Mouse (Mus musculus) G1E (cell line): Measurements from ENCODE around the gene Ctse. TPM values are rescaled to one million over a fixed set of nuclear protein-coding genes. Genes with fewer than 3 reads are reported as not detected.

Experiments
- ATAC-seq: 2 replicates; pipeline ENCODE4 v1.8.0; 2016; ENCODE audit warnings: mild to moderate bottlenecking; ENCODE audit not compliant: insufficient number of reproducible peaks, poor library complexity, low FRiP score, severe bottlenecking; ENCODE audit errors: extremely low read depth
- DNase-seq: peaks from one replicate; pipeline ENCODE4 v3.0.0; 2012; ENCODE audit warnings: low spot score
- H3K27me3 ChIP-seq: 2 replicates; pipeline ENCODE4 v1.6.1; 2012; ENCODE audit warnings: mild to moderate bottlenecking, low read length, inconsistent platforms; ENCODE audit not compliant: insufficient read depth
- H3K36me3 ChIP-seq: replicated peaks from 2 replicates; pipeline ENCODE3; 2012; ENCODE audit warnings: mild to moderate bottlenecking, inconsistent platforms
- H3K4me1 ChIP-seq: 2 replicates; pipeline ENCODE4 v1.6.1; 2012; ENCODE audit warnings: low read depth, low read length, inconsistent platforms, mixed read lengths; ENCODE audit not compliant: insufficient read depth
- H3K4me3 ChIP-seq: 2 replicates; pipeline ENCODE4 v1.5.1; 2012; ENCODE audit warnings: low read depth, mild to moderate bottlenecking, inconsistent platforms, low read length, moderate library complexity, mixed read lengths
- H3K9me3 ChIP-seq: replicated peaks from 2 replicates; pipeline ENCODE4 v1.6.1; 2012; ENCODE audit warnings: inconsistent platforms
- CTCF ChIP-seq: IDR thresholded peaks from 2 replicates; pipeline ENCODE4 v1.5.1; 2012; ENCODE audit warnings: low read depth, low read length, inconsistent platforms, mixed read lengths
- GATA1 ChIP-seq: IDR thresholded peaks from 2 replicates; pipeline ENCODE4 v1.6.1; 2012; ENCODE audit warnings: borderline replicate concordance, low read length, inconsistent platforms, mixed read lengths
- GATA2 ChIP-seq: IDR thresholded peaks from 2 replicates; pipeline ENCODE4 v1.6.1; 2012; ENCODE audit warnings: low read depth, low read length, inconsistent platforms, borderline replicate concordance
- POLR2AphosphoS5 ChIP-seq: IDR thresholded peaks from 2 replicates; pipeline ENCODE4 v1.6.1; 2012; ENCODE audit warnings: low read depth, low read length, inconsistent platforms; ENCODE audit not compliant: insufficient replicate concordance
- TAL1 ChIP-seq: conservative IDR thresholded peaks from 2 replicates; pipeline ENCODE4 v1.6.1; 2012; ENCODE audit warnings: low read depth, low read length, inconsistent platforms, mixed read lengths
- polyA plus RNA-seq: library from polyadenylated mRNA; stranded (reverse); fragments of >175 nt; gene quantifications from 2 replicates; pipeline ENCODE4 v1.2.3, GENCODE M21; 2012
- total RNA-seq, 2 experiments: library from RNA; stranded (forward) in 1 of 2; stranded (reverse) in 1 of 2; fragments of 200-1000 nt in 1 of 2; fragments of >200 nt in 1 of 2; fragmentation: Nextera tagmentation in 1 of 2; gene quantifications; 2 replicates each; pipeline ENCODE4 v1.2.3; 2014 to 2017

Gene Ctse
- total and polyA plus RNA-seq, 3 experiments, result 246 to 2,087 (median 482) TPM

DNA sequence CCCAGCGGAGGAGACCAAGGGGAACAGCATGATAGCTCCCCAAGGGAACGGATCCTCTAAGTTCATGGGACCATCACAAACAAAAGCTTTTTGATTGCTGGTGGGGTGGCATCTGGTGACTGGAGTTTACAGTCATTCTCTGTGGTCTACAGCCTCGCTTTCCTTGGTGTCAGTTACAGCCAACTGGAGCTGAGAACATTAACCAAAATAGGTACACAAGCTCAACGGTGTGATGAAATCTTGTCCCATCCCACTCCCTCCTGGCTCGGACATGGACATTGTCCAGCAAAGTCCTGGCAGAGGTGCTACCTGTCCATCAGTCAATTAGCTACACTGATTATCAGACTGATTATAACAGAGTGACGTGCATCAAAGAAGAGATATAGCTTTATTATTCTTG, 23.5 kb upstream of the Ctse start:
- peaks cover 3% of the 10 kb centered on the region; the same call in 1 of the 2 replicates for H3K9me3 ChIP-seq
- H3K27me3 ChIP-seq, result peaks cover under 1% of the 10 kb centered on the region
- no peak overlapping the region for H3K4me3 ChIP-seq
- ATAC-seq (no peak), DNase-seq (no peak)
- H3K36me3 ChIP-seq, result no peaks in the 10 kb centered on the region
- peaks cover 68% of the 10 kb centered on the region for H3K4me1 ChIP-seq
- TF ChIP-seq GATA1 (no peak), POLR2AphosphoS5 (no peak), CTCF (no peak), TAL1 (no peak), GATA2 (no peak)

DNA sequence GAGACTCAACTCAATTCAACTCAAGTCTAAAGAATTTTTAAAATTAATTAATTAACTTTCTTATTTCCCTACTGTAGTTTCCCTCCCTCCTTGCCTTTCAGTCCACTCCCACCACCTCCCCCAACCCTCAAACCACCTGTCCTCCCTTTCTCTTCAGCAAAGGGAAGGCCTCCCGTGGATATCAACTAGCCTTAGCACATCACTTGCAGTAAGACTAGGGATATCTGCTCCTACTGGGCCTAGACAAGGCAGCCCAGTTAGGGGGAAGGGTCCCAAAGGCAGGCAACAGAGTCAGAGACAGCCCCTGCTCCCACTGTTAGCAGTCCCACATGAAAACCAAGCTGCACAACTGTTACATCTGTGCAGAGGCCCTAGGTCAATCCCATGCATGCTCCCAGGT, 22.0 kb upstream of the Ctse start:
- TF ChIP-seq CTCF (no peak), GATA2 (no peak), GATA1 (no peak), POLR2AphosphoS5 (no peak), TAL1 (no peak)
- peaks cover 77% of the 10 kb centered on the region for H3K4me1 ChIP-seq
- H3K4me3 ChIP-seq, result peak overlapping the region; percentile 39; the same call in 1 of the 2 replicates
- no peaks in the 10 kb centered on the region; the same call in 1 of the 2 replicates for H3K27me3 ChIP-seq
- H3K36me3 ChIP-seq, result no peaks in the 10 kb centered on the region
- DNase-seq (no peak), ATAC-seq (no peak)
- H3K9me3 ChIP-seq, result peaks cover 3% of the 10 kb centered on the region; the same call in 1 of the 2 replicates

DNA sequence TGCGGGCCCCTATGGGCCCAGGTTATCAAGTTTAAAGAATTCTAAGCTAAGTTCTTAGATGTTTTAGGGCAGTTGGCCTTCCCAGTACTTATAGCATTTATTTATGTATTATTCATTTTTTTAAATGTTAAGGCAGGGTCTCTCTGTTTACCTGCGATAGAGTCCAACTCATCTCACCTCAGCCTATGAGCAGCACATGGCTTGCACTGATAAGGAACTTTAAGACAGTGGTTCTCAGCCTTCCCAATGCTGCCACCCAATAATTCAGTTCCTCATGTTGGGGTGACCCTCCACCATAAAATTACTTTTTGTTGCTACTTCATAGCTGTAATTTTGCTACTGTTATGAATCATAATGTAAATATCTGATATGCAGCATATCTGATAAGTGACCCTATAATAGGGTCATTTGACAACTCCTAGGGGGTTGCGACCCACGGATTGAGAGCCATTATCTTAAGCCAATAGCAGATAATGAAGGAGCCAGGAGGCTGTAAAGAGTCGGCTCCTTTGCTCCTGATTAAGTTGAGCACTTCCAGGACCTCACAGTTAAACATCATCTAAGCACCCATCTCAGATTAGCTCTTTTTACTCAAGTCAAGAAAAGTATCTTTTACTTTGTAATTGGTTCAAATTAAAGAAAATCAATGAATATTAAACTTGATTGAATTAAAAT, 21.4 kb upstream of the Ctse start:
- peaks cover 3% of the 10 kb centered on the region; the same call in 1 of the 2 replicates for H3K9me3 ChIP-seq
- DNase-seq (peak; percentile 59), ATAC-seq (peak; percentile 93)
- TF ChIP-seq GATA1 (no peak), TAL1 (peak; percentile 93), GATA2 (no peak), POLR2AphosphoS5 (no peak), CTCF (no peak)
- peak overlapping the region; percentile 39; the same call in 1 of the 2 replicates for H3K4me3 ChIP-seq
- H3K27me3 ChIP-seq, result no peaks in the 10 kb centered on the region
- peaks cover 79% of the 10 kb centered on the region for H3K4me1 ChIP-seq
- no peaks in the 10 kb centered on the region for H3K36me3 ChIP-seq

DNA sequence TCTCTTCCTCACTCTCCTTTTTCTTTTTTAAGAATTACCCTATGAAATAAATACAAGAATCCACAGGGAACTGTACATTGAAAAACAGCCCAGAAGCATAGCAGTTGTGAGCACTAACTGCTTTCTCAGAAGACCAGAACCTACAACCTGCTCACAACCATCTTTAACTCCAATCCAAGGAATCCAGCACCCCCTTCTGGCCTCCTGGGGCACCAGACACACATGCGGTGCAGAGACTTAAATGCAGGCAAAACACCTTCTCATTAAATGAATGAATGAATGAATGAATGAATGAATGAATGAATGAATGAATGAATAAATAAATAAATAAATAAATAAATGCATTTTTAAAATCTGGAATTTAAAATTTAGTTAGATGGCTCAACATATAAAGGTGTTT, 19.5 kb upstream of the Ctse start:
- peaks cover 3% of the 10 kb centered on the region; the same call in 1 of the 2 replicates for H3K9me3 ChIP-seq
- DNase-seq, result no peak
- H3K36me3 ChIP-seq, result no peaks in the 10 kb centered on the region
- no peak overlapping the region for H3K4me3 ChIP-seq
- no peak for ATAC-seq
- no peaks in the 10 kb centered on the region for H3K27me3 ChIP-seq
- H3K4me1 ChIP-seq, result peaks cover 77% of the 10 kb centered on the region
- TF ChIP-seq TAL1, result no peak
- TF ChIP-seq POLR2AphosphoS5, result no peak
- TF ChIP-seq GATA2, result no peak

DNA sequence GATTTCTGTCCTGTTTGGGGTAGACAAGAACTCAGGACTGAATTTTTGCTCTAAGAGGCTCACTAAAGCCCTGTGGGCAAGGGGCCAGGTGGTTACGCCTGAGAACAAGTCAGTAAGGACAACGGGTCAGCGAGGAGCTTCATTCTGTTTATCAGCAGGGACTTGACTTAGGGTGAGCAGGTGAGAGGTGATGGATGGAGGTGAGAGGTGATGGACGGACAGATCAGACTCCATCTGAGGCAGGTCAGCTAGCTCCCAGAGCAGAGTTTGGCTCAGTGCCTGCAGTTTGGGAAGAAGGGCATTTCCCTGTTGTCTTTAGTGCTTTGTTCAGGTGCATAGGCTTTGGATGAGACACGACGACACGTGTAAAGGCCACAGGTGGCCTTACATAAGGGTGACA, 18.8 kb upstream of the Ctse start:
- DNase-seq, result no peak
- Histone ChIP-seq H3K27me3 (no peaks in the 10 kb centered on the region), H3K36me3 (no peaks in the 10 kb centered on the region), H3K4me1 (peaks cover 77% of the 10 kb centered on the region), H3K4me3 (no peak overlapping the region), H3K9me3 (peaks cover 3% of the 10 kb centered on the region; the same call in 1 of the 2 replicates)
- ATAC-seq, result no peak
- no peak for TF ChIP-seq GATA1
- no peak for TF ChIP-seq POLR2AphosphoS5
- no peak for TF ChIP-seq CTCF
- no peak for TF ChIP-seq TAL1
- TF ChIP-seq GATA2, result no peak

DNA sequence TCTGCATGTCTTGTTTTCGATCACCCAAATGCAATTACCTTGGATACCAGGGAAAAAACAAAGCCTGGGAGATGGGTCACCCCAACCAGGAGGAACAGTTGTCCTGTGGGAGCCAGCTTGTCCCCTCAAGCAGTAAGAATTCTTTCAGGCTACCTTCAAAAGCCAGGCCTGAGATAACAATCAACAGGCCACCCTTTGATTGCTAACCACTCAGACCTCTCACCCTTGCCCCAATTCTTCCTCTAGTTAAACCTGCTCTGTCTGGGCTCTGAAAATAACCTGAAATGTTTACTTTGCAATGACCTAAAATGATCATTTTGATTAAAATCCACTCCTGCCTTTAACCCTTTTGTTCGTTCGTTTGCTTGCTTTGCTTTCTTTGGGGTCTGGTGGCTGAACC, 14.5 kb upstream of the Ctse start:
- Histone ChIP-seq H3K4me1 (peaks cover 68% of the 10 kb centered on the region), H3K27me3 (no peaks in the 10 kb centered on the region)
- ATAC-seq, result no peak

More for the DNA sequence above, 14.5 kb upstream of the Ctse start:
- H3K4me3 ChIP-seq, result no peak overlapping the region
- TF ChIP-seq GATA1 (no peak), POLR2AphosphoS5 (no peak), CTCF (no peak)
- H3K36me3 ChIP-seq, result no peaks in the 10 kb centered on the region
- H3K9me3 ChIP-seq, result peaks cover 3% of the 10 kb centered on the region; the same call in 1 of the 2 replicates
- no peak for DNase-seq
